Mouse (Mus musculus) layer of hippocampus, postnatal 36 days (tissue): Measurements from ENCODE around the gene Bmp7. TPM values are rescaled to one million over a fixed set of nuclear protein-coding genes. Genes with fewer than 3 reads are reported as not detected.

Experiments
- DNase-seq, 2 experiments: peaks; one replicate each; pipeline ENCODE4 v3.0.0; 2022
- total RNA-seq, 2 experiments: library from RNA; stranded (reverse); gene quantifications; 2 replicates each; pipeline ENCODE4 v1.2.3; 2021

The Bmp7 gene
- total RNA-seq, 2 experiments from 2014 or later = 3.6 to 6.2 TPM

- DNase-seq = no peak
These were observed 660 bp upstream of the Bmp7 start for GRCm38 (mm10) chr2:172940799-172941163.

DNA sequence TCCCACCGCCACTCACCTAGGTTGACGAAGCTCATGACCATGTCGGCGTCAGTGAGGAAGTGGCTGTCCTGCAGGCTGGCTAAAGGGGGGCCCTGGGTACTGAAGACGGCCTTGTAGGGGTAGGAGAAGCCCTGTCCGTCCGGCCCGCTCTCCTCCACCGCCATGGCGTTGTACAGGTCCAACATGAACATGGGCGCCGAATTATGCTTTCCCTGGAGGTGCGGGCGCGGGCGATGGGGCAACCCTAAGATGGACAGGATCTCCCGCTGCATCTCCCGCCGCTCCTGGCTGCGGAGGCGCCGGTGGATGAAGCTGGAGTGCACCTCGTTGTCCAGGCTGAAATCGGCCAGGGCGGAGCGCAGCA lies 500 bp downstream of the Bmp7 start:
- DNase-seq = no peak

DNA sequence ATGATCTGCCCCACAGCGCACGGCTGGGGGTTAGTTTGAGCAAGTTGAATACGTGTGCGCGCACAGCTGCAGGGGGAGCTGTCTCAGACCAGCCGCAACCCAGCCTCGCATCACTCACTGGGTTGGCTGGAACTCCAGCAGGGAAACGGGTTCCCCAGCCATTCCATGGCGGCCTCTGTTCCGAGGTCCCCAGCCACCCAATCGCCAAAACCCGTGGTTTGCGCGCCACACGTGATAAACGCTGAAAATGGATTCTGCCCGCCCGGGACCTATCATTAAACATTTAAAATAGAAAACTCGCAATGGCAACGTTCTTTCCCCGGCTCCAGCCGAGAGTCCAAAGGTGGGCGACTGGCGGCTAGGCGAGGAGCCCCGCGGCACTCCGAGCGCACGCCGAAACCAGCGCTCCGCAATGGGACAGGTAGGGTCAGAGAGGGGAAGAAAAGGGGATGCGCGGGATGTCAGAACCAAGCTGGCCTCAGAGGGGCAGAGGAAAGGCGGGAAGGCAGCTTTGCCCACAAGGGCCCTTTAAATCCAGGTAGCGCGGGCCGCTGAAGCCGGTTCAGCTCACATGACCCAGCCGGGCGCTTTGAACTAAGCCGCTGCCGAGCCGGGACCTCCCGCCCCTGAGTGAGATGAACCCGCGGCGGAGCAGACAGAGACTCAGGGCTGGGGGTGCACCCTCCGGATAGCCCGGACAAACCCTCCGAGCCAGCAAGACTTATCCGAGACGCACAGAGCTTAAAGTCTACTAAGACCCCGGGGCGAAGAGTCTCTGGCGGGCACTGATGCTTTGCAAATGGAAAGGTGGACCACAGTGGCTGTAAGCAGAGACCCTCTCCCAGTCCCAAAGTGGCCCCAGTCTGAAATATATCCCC lies 1.1 kb downstream of the Bmp7 start:
- no peak for DNase-seq

- DNase-seq = no peak
These were observed 2.6 kb downstream of the Bmp7 start for GRCm38 (mm10) chr2:172937326-172938190.

GRCm38 (mm10) chr2:172936844-172937243 lies 3.3 kb downstream of the Bmp7 start:
- no peak for DNase-seq

DNA sequence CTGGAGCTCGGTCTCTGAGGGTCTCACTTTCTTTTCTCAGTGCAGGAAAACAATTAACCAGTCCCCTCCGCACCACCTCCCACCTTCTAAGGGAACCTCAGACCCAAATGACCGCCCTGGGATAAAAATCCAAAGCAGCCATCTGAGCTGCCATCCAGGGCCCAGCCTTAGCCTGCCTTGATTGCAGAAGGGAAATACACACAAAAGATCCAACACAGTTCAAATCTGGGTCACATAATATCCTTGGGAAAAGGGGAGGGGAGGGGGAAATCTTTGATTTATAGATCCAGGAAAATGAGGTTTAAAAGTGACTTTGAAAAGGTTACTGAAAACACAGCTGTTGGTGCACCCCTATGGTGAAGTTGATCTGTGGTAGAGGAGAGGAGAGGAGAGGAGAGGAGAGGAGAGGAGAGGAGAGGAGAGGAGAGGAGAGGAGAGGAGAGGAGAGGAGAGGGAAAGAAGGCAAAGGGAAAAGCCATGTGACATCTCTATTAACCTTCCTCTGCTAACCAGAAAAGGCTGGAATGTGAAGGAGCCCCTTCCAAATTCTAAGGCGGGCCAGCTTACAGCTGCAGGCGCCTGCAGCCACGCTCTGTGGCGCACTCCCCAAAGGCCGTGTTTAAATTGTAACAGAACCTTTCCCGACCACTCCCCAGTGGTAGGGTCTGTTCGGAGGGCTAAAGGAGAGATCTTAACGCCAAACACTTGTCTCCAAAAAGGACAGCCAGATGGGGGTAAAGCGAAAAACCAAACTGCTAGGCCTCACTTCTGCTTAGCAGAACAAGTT lies 4.2 kb downstream of the Bmp7 start:
- no peak for DNase-seq

GRCm38 (mm10) chr2:172934891-172935740 lies 5.0 kb downstream of the Bmp7 start:
- DNase-seq = no peak

DNA sequence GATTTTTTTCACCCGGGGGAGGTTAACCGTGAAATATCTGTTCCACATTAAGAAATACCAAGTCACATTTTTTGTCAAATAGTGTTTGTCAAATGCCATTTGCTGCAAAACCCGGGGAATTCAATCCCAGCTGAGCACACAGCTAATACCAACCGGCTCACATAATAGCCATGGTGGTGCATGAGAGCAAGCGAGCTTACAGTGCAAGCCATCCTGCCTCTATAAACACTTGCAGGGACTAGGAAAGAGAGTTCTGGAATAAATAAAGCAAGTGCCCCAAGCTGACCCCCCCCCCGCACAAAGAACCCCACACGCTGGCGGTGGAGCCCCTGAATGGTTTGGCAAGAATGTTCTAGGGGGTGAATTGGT lies 5.7 kb downstream of the Bmp7 start:
- no peak for DNase-seq

GRCm38 (mm10) chr2:172933631-172934419 lies 6.3 kb downstream of the Bmp7 start:
- DNase-seq = no peak

DNA sequence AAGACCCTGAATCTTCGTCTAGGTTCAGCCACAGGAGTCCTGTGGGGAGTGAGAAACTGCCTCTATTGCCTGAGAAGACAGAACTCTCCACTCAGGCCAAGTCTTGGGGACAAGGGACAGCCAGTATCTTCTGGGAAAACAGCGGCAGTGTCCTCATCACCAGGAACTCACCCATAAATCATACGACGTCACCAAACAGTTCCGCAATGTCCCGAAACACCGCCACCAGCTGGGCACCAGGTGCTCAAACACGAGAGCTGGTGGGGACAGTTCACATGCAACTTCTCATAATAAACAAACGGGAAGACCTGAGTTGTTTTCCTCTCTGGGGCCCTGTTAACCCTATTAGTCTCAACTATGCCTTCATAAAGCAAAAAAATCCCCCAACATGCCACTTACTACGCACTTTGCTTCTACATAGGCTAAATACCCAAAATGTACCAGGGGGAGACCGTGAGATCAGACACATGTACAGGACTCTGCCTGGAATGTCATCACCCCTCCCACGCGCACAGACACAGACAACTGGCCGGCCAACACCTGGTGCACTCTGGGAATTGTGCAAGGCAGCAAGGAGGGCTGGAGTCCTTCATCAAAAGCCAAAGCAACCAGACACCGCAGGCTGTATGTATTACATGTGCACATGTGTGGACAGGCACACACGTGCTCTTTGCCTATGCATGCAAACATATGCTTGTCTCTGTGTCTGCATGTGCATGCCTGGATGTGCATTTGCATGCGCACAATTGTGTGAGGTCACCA lies 8.8 kb downstream of the Bmp7 start:
- DNase-seq = no peak

- no peak for DNase-seq
These were observed 10.2 kb downstream of the Bmp7 start for GRCm38 (mm10) chr2:172929905-172930436.

DNA sequence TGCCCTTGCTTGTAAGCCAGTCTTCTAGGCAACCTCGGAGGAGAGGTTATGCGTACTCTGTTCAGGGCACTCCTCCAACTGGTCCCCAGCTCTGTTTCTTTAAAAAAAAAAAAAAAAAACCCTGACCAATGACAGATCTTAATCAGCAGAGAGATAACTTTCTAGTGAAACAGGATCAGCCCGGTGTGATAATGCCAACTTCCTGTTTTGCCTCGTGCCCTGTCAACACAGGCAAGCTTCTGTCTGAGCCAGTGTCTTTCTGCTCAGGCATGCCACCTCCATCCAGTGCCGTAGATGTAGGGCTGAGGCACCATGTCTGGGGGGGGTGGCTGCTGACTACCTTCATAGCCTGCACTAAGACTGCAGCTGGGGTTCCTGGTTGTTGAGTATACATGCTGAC lies 12.5 kb downstream of the Bmp7 start:
- DNase-seq = no peak

DNA sequence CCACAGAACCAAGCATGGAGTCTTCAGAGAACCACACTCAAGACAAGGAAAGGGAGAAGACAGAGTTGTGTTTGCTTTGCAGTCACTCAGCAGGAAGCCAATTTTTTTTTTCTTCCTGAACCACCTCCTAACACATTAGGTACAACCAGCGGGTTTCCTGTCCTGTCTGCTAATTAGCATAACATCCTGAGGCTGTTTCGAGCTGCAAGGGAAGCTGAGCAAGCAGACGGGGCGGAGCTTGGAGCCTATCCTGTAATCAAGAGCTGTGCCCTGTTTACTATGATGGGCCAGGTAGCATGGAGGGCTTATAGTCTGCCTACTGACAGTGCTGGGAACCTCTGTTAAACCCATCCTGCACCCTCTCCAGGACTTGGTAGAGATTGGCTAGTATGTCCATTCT lies 13.8 kb downstream of the Bmp7 start:
- no peak for DNase-seq

- no peak for DNase-seq
These were observed 15.2 kb downstream of the Bmp7 start for GRCm38 (mm10) chr2:172924961-172925360.

DNA sequence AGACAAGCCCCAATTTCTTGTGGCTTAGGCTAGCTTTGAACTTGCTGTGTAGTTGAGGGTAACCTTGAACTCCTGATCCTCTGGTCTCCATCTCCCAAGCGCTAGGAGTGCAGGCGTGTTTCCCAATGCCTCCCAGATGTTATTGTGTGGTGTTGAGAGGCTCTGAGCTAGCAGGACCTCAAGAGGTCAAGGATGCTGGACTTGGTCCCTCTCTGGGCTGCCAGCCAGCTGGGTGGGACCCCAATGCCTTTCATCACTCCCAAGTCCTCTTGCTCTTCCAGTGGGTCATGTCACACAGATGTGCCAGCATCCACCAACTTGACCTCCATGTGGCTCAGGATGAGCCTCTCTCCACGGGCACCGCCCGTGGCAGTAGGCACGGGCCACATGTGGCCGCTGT lies 16.9 kb downstream of the Bmp7 start:
- no peak for DNase-seq

GRCm38 (mm10) chr2:172922597-172922996 lies 17.5 kb downstream of the Bmp7 start:
- no peak for DNase-seq

DNA sequence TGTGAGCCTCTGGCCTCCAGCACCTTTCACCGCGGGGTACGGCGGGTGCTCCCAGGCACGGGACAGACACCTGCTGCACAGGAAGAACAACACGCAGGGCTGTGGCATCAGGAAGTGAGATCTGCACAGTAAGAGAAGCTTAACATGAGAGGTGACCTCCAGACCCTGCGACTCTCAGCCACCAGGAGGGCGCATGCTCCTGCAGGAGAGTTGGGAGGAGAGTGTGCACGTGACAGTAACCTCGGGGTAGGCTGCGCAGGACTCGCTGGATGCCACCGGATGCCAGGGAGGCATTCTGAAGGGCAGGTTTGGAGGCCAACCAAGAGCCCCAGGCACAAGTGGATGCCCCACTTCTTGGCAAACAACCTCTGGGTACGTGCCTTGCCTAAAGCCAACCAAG lies 26.1 kb downstream of the Bmp7 start:
- DNase-seq = no peak

DNA sequence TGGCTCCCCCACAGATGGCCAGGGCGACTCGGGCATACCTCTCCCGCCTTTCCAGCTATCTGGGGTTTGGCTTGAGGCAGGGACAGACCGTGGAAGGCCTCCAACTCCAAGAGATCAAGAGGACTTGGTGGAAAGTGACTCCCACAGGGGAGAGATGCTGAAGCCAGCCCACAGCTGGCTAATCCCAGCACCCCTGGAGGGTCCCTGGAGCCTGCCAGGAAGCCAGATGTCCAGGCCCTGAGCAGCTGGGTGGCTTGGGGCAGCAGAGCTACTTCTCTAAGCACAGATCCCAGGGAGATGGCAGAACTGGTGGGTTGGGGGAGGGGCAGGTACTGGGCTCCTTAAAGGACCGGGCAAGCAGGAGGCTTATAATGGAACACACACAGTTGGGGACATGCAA lies 28.4 kb downstream of the Bmp7 start:
- DNase-seq = no peak

DNA sequence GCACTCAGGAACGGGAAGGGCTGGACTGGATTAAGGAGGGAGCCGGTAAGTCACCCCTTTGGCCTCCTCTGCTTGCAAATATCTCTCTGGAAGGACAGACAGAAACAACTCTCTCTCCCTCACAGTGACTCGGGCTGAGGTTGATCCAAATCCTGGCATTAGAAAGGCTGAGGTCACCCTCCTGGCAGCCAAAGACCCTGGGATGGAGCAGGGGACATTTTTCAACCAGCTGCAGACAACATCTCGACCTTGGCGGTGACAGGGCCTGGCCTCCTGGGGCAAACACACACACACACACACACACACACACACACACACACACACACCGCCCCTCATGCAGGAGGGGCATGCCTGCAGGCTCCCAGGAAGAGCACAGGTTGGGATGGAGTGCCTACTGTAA lies 29.0 kb downstream of the Bmp7 start:
- DNase-seq = no peak

DNA sequence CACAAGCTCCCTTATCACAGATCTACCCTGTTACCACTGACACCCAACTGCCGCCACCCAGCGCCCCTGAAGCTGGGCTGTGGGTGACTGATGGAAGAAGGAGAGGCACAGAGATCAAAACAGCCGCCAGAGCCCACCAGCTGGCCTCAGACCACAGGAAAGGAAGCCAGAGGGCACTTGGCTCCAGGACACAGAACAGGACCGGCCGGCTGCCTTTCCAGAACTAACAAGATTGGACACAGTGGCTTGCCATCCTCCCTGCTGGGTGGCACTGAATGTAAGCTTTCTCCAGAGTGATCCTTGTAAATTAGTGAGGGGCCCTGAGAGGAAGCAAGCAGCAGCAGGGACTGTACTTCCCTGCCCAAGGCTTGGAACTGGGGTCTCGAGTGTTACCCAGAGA lies 30.7 kb downstream of the Bmp7 start:
- no peak for DNase-seq
